Mouse (Mus musculus) CH12.LX (cell line): ENCODE measurements around the gene Chit1. TPM values are rescaled to one million over a fixed set of nuclear protein-coding genes. Genes with fewer than 3 reads are reported as not detected.
A peak's percentile ranks its signal among the peaks of the same experiment; 100 is the strongest.

Experiments
- DNase-seq: peaks from one replicate; pipeline ENCODE4 v3.0.0-alpha.2; 2013; ENCODE audit errors: extremely low read depth
- H3K27ac ChIP-seq: 2 replicates; pipeline ENCODE4 v1.5.1; 2012; ENCODE audit warnings: low read depth, mild to moderate bottlenecking, control low read depth, moderate library complexity; ENCODE audit not compliant: insufficient read depth
- H3K27me3 ChIP-seq: replicated peaks from 2 replicates; pipeline ENCODE3; 2012; ENCODE audit warnings: inconsistent platforms
- H3K36me3 ChIP-seq, 2 experiments: replicated peaks in 1 of 2; 2 replicates each; pipeline versions ENCODE3 to v1.6.1; 2012; ENCODE audit warnings: inconsistent platforms in 1 of 2, low read length in 1 of 2, mild to moderate bottlenecking in 1 of 2, mixed read lengths in 1 of 2, moderate library complexity in 1 of 2; ENCODE audit not compliant: control insufficient read depth in 1 of 2, insufficient read depth in 1 of 2
- H3K4me1 ChIP-seq, 2 experiments: 2 replicates each; pipeline ENCODE4 v1.6.1; 2012; ENCODE audit warnings: inconsistent platforms in 1 of 2, moderate library complexity in 1 of 2; ENCODE audit not compliant: insufficient read depth in 2 of 2, control insufficient read depth in 1 of 2
- H3K4me2 ChIP-seq: 2 replicates; pipeline ENCODE4 v1.6.1; 2012; ENCODE audit warnings: low read depth, mild to moderate bottlenecking, control low read depth; ENCODE audit not compliant: poor library complexity, insufficient read depth, severe bottlenecking
- H3K4me3 ChIP-seq, 3 experiments: fragments of 150-350 bp in 1 of 3; sonication (generic) in 1 of 3; replicated peaks in 1 of 3; 2 replicates each; pipeline versions ENCODE3 to v1.5.1; 2011 to 2012; ENCODE audit warnings: low read depth in 2 of 3, low read length in 2 of 3, mild to moderate bottlenecking in 2 of 3, moderate library complexity in 2 of 3, control low read depth in 1 of 3, improper control_type of control experiment in 1 of 3, inconsistent platforms in 1 of 3, mixed read lengths in 1 of 3; ENCODE audit not compliant: poor library complexity in 1 of 3
- H3K79me2 ChIP-seq: replicated peaks from 2 replicates; pipeline ENCODE4 v1.6.1; 2012; ENCODE audit warnings: mild to moderate bottlenecking, moderate library complexity; ENCODE audit not compliant: control insufficient read depth, poor library complexity, insufficient read depth, severe bottlenecking; ENCODE audit errors: extremely low read depth
- H3K9ac ChIP-seq: 2 replicates; pipeline ENCODE4 v1.6.1; 2012; ENCODE audit warnings: low read depth, mild to moderate bottlenecking, control low read depth, moderate library complexity; ENCODE audit not compliant: insufficient read depth
- H3K9me3 ChIP-seq: replicated peaks from 2 replicates; pipeline ENCODE3; 2012; ENCODE audit warnings: low read length, inconsistent platforms, mixed read lengths
- CTCF ChIP-seq, 2 experiments: IDR thresholded peaks in 1 of 2; conservative IDR thresholded peaks in 1 of 2; 2 replicates each; pipeline ENCODE4 v1.5.1; 2011 to 2012; ENCODE audit warnings: low read depth in 2 of 2, low read length in 2 of 2, improper control_type of control experiment in 1 of 2, inconsistent platforms in 1 of 2, mild to moderate bottlenecking in 1 of 2, moderate library complexity in 1 of 2
- E2F4 ChIP-seq: IDR thresholded peaks from 2 replicates; pipeline ENCODE4 v1.6.1; 2011; ENCODE audit warnings: low read depth, low read length, improper control_type of control experiment; ENCODE audit not compliant: insufficient replicate concordance
- EP300 ChIP-seq: IDR thresholded peaks from 2 replicates; pipeline ENCODE4 v1.6.1; 2011; ENCODE audit warnings: low read length, improper control_type of control experiment
- ETS1 ChIP-seq: conservative IDR thresholded peaks from 2 replicates; pipeline ENCODE4 v1.6.1; 2012; ENCODE audit warnings: low read depth, mild to moderate bottlenecking, inconsistent platforms, low read length, improper control_type of control experiment, moderate library complexity
- GABPA ChIP-seq: IDR thresholded peaks from 2 replicates; pipeline ENCODE4 v1.6.1; 2012; ENCODE audit warnings: low read depth, low read length, improper control_type of control experiment, inconsistent platforms; ENCODE audit not compliant: insufficient replicate concordance
- JUN ChIP-seq: IDR thresholded peaks from 2 replicates; pipeline ENCODE4 v1.6.1; 2011; ENCODE audit warnings: low read depth, mild to moderate bottlenecking, low read length, improper control_type of control experiment, moderate library complexity; ENCODE audit not compliant: insufficient read depth
- KAT2A ChIP-seq: IDR thresholded peaks from 2 replicates; pipeline ENCODE4 v1.6.1; 2012; ENCODE audit warnings: low read length, improper control_type of control experiment, inconsistent platforms; ENCODE audit not compliant: insufficient replicate concordance
- MEF2A ChIP-seq: IDR thresholded peaks from 2 replicates; pipeline ENCODE4 v1.6.1; 2014; ENCODE audit warnings: low read depth, mild to moderate bottlenecking, inconsistent platforms, low read length, improper control_type of control experiment, borderline replicate concordance
- MXI1 ChIP-seq: IDR thresholded peaks from 2 replicates; pipeline ENCODE4 v1.6.1; 2011; ENCODE audit warnings: mild to moderate bottlenecking, low read depth, low read length, improper control_type of control experiment
- MYC ChIP-seq: IDR thresholded peaks from 2 replicates; pipeline ENCODE4 v1.6.1; 2011; ENCODE audit warnings: low read depth, mild to moderate bottlenecking, improper control_type of control experiment, low read length
- NELFE ChIP-seq: IDR thresholded peaks from 2 replicates; pipeline ENCODE4 v1.6.1; 2011; ENCODE audit warnings: low read depth, low read length, improper control_type of control experiment
- NRF1 ChIP-seq: IDR thresholded peaks from 2 replicates; pipeline ENCODE4 v1.6.1; 2014; ENCODE audit warnings: low read depth, mild to moderate bottlenecking, inconsistent platforms, low read length, improper control_type of control experiment, moderate library complexity
- POLR2A ChIP-seq: IDR thresholded peaks from 2 replicates; pipeline ENCODE4 v1.6.1; 2011; ENCODE audit warnings: low read depth, mild to moderate bottlenecking, improper control_type of control experiment, low read length
- POLR2AphosphoS2 ChIP-seq: IDR thresholded peaks from 2 replicates; pipeline ENCODE4 v1.6.1; 2011; ENCODE audit warnings: low read depth, low read length, improper control_type of control experiment
- RAD21 ChIP-seq: IDR thresholded peaks from 2 replicates; pipeline ENCODE4 v1.6.1; 2011; ENCODE audit warnings: low read depth, mild to moderate bottlenecking, low read length, improper control_type of control experiment, moderate library complexity
- RCOR1 ChIP-seq: conservative IDR thresholded peaks from 2 replicates; pipeline ENCODE4 v1.6.1; 2012; ENCODE audit warnings: low read depth, mild to moderate bottlenecking, inconsistent platforms, low read length, improper control_type of control experiment
- SIN3A ChIP-seq: IDR thresholded peaks from 2 replicates; pipeline ENCODE4 v1.6.1; 2012; ENCODE audit warnings: low read length, improper control_type of control experiment, inconsistent platforms
- SMC3 ChIP-seq: IDR thresholded peaks from 2 replicates; pipeline ENCODE4 v1.6.1; 2011; ENCODE audit warnings: low read depth, low read length, improper control_type of control experiment
- TBP ChIP-seq: conservative IDR thresholded peaks from 2 replicates; pipeline ENCODE4 v1.6.1; 2011; ENCODE audit warnings: low read depth, low read length, improper control_type of control experiment
- UBTF ChIP-seq: IDR thresholded peaks from 2 replicates; pipeline ENCODE4 v1.6.1; 2012; ENCODE audit warnings: low read depth, mild to moderate bottlenecking, inconsistent platforms, low read length, improper control_type of control experiment, moderate library complexity
- USF1 ChIP-seq: IDR thresholded peaks from 2 replicates; pipeline ENCODE4 v1.6.1; 2014; ENCODE audit warnings: low read depth, mild to moderate bottlenecking, inconsistent platforms, low read length, improper control_type of control experiment
- USF2 ChIP-seq: conservative IDR thresholded peaks from 2 replicates; pipeline ENCODE4 v1.6.1; 2011; ENCODE audit warnings: low read depth, low read length, improper control_type of control experiment
- ZC3H11A ChIP-seq: IDR thresholded peaks from 2 replicates; pipeline ENCODE4 v1.6.1; 2012; ENCODE audit warnings: low read depth, mild to moderate bottlenecking, inconsistent platforms, low read length, improper control_type of control experiment
- ZMIZ1 ChIP-seq: IDR thresholded peaks from 2 replicates; pipeline ENCODE4 v1.6.1; 2012; ENCODE audit warnings: low read depth, mild to moderate bottlenecking, inconsistent platforms, low read length, improper control_type of control experiment
- dilution Hi-C: fragments of 300-500 bp; cut with MboI; formaldehyde crosslinking; loops from 2 replicates; pipeline ENCODE4 v1.14.3; 2020; ENCODE audit warnings: low sequenced_read_pairs; ENCODE audit not compliant: extremely low pct_unique_long_range_greater_than_20kb, extremely low pct_ligation_motif_present
- in situ Hi-C: fragments of 300-500 bp; cut with MboI; formaldehyde crosslinking; loops from 3 replicates; pipeline ENCODE4 v1.14.3; 2019; ENCODE audit warnings: low sequenced_read_pairs, low pct_ligation_motif_present, low pct_unique_long_range_greater_than_20kb, mixed read lengths
- polyA plus RNA-seq: library from polyadenylated mRNA; unstranded; fragments of >175 nt; gene quantifications from 2 replicates; pipeline ENCODE4 v1.2.1, GENCODE M21; 2012; ENCODE audit warnings: low read depth; ENCODE audit not compliant: insufficient read length
- total RNA-seq, 2 experiments: library from RNA; depleted of rRNA; stranded (reverse); fragments of 300-350 nt in 1 of 2; fragments of >200 nt in 1 of 2; gene quantifications; 2 replicates each; pipeline ENCODE4 v1.2.3; 2012 to 2014

The Chit1 gene
- total and polyA plus RNA-seq, 3 experiments: 0.25 to 0.47 (median 0.36) TPM

- no peaks in the 10 kb centered on the region for H3K36me3 ChIP-seq
- no peaks in the 10 kb centered on the region for H3K79me2 ChIP-seq
- TF ChIP-seq NELFE (no peak), KAT2A (no peak), MXI1 (no peak), RAD21 (peak; percentile 94), ZMIZ1 (no peak), JUN (no peak), CTCF (conservative IDR thresholded peaks at IDR 0.05 in 1 of 2, IDR thresholded peaks at IDR 0.05 in 1 of 2; ENCODE audit: low read depth in 2 of 2, low read length in 2 of 2) (peak; percentile 95), USF2 (no peak), RCOR1 (no peak), EP300 (no peak), SIN3A (no peak), TBP (no peak), MEF2A (no peak), USF1 (no peak), ETS1 (no peak), NRF1 (no peak), POLR2A (no peak), GABPA (no peak), POLR2AphosphoS2 (no peak), MYC (no peak), E2F4 (no peak), SMC3 (peak; percentile 99), ZC3H11A (peak; percentile 83), UBTF (no peak)
- H3K4me3 ChIP-seq: no peak overlapping the region
- DNase-seq: peak; percentile 89
- H3K9ac ChIP-seq: no peak overlapping the region
- in situ Hi-C loops: loop anchor here (5.0 kb wide), 3 partner anchors 40 to 170 kb away; partner anchors contain the start of gene Mybph
- H3K4me2 ChIP-seq: no peak overlapping the region
- no peak overlapping the region for H3K27ac ChIP-seq
- H3K27me3 ChIP-seq: peaks cover 3% of the 10 kb centered on the region
- peaks cover 0 to 9% of the 10 kb centered on the region in 2 experiments; a peak in 2 of 4 replicates for H3K4me1 ChIP-seq
- dilution Hi-C loops: no loop called here
- peaks cover 6% of the 10 kb centered on the region for H3K9me3 ChIP-seq
These were observed 40.8 kb downstream of the Chit1 start for GRCm38 (mm10) chr1:134151655-134152412.
